Comparison of ENCODE assay signal across 8 mouse cellular contexts in the genomic region with DNA sequence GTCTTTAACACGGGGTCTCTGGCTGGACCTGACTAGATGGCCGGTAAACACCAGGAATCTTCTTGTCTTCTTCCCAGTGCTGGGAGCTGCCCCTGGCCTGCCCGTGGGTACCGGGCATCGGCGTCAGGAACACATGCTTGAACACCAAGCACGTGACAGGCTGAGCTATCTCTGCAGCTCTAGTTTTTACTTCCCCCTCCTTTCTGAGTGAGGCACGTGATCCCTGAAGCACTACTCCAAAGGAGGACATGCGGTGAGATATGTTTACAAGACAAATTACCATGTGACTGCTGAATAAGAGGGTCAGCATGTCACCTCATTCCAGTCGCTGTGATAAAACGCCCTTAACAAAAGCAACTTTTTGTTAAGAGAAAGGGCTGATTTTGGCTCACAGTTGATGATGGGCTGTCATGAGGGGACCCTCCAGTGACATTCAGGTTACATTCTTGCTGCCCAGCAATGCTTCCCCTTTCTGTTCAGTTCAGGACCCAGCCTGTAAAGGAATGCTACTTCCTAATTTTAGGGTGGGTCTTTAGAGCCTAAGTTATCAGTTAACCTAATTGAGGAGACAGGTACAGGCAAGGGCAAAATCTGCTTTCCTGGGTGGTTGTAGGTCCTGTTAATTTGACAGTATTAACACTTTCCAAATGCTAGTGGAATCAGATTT.
DNase-seq lines count a peak whose midpoint lies in the region; ATAC-seq and TF ChIP-seq lines count a peak whose summit lies in the region.

No protein-coding gene starts in this region.

- DNase-seq in heart, adult 18-20 months, result peak; percentile 60 to 70
- DNase-seq in heart, adult 9 months (ENCODE audit: low spot score in 2 of 2), result peak; percentile 40 to 43
- peak; percentile 59 for DNase-seq in lung, adult 2 months
- peak; percentile 67 for DNase-seq in splenic B cell, adult 2 months (ENCODE audit: low read depth, low spot score)
- no peak for DNase-seq in midbrain, embryonic 11.5 days (ENCODE audit: low spot score, missing footprints)
- no peak for DNase-seq in layer of hippocampus, adult 11-12 months (ENCODE audit: low spot score)
- no peak for DNase-seq in midbrain, embryonic 14.5 days

- H3K4me2 ChIP-seq in heart, embryonic 11.5 days, result no peak overlapping the region
- H3K4me2 ChIP-seq in midbrain, embryonic 11.5 days, result no peak overlapping the region
- no peak overlapping the region for H3K4me2 ChIP-seq in midbrain, embryonic 14.5 days (ENCODE audit: low read length)

- no peak for TF ChIP-seq POLR2A in lung, adult 2 months (IDR thresholded peaks at IDR 0.05; ENCODE audit: borderline replicate concordance, extremely low read depth, low read depth, low read length)

- no peak overlapping the region for H3K4me3 ChIP-seq in heart, embryonic 11.5 days (ENCODE audit: low read depth, low read length)
- H3K4me3 ChIP-seq in lung, adult 2 months (replicated peaks; ENCODE audit: extremely low read depth, low read depth, low read length), result no peak overlapping the region
- H3K4me3 ChIP-seq in midbrain, embryonic 11.5 days (ENCODE audit: low read depth, low read length), result no peak overlapping the region
- no peak overlapping the region for H3K4me3 ChIP-seq in midbrain, embryonic 14.5 days (replicated peaks; ENCODE audit: low read depth, low read length)

- no peaks in the 10 kb centered on the region for H3K9me3 ChIP-seq in heart, embryonic 11.5 days (replicated peaks; ENCODE audit: control insufficient read depth, low read length)
- H3K9me3 ChIP-seq in midbrain, embryonic 11.5 days (ENCODE audit: control insufficient read depth, low read length), result no peaks in the 10 kb centered on the region
- no peaks in the 10 kb centered on the region for H3K9me3 ChIP-seq in midbrain, embryonic 14.5 days (ENCODE audit: control insufficient read depth, low read length)

- TF ChIP-seq CTCF in lung, adult 2 months (IDR thresholded peaks at IDR 0.05; ENCODE audit: insufficient read depth, low read length), result no peak

- H3K4me1 ChIP-seq in heart, embryonic 11.5 days (ENCODE audit: control insufficient read depth, insufficient read depth, low read length), result peaks cover 12% of the 10 kb centered on the region; the same call in 1 of the 2 replicates
- peaks cover 7% of the 10 kb centered on the region for H3K4me1 ChIP-seq in lung, adult 2 months (ENCODE audit: control insufficient read depth, insufficient read depth, low read length)
- no peaks in the 10 kb centered on the region for H3K4me1 ChIP-seq in midbrain, embryonic 11.5 days (ENCODE audit: control insufficient read depth, insufficient read depth, low read length)
- H3K4me1 ChIP-seq in midbrain, embryonic 14.5 days (ENCODE audit: control insufficient read depth, insufficient read depth, low read length), result no peaks in the 10 kb centered on the region

- no peak overlapping the region for H3K9ac ChIP-seq in heart, embryonic 11.5 days (ENCODE audit: low read depth, low read length)
- no peak overlapping the region for H3K9ac ChIP-seq in midbrain, embryonic 11.5 days (ENCODE audit: low read length)
- H3K9ac ChIP-seq in midbrain, embryonic 14.5 days (replicated peaks; ENCODE audit: low read length), result no peak overlapping the region

- ATAC-seq in heart, embryonic 11.5 days (replicated peaks; ENCODE audit: insufficient number of reproducible peaks, low FRiP score, low TSS enrichment), result no peak
- ATAC-seq in midbrain, embryonic 11.5 days (ENCODE audit: low FRiP score), result no peak
- no peak for ATAC-seq in midbrain, embryonic 14.5 days (ENCODE audit: low FRiP score, low TSS enrichment)

- H3K27ac ChIP-seq in heart, embryonic 11.5 days (ENCODE audit: low read depth, low read length), result no peak overlapping the region
- H3K27ac ChIP-seq in midbrain, embryonic 11.5 days (ENCODE audit: low read depth, low read length), result no peak overlapping the region
- no peak overlapping the region for H3K27ac ChIP-seq in midbrain, embryonic 14.5 days (replicated peaks; ENCODE audit: low read depth, low read length)

- WGBS in heart, embryonic 11.5 days (ENCODE audit: insufficient replicate concordance), result 47% methylated on average over 11 of the region's 11 CpGs
- WGBS in lung, adult 2 months, result 21% methylated on average over 11 of the region's 11 CpGs
- 70% methylated on average over 11 of the region's 11 CpGs for WGBS in midbrain, embryonic 11.5 days
- 63% methylated on average over 11 of the region's 11 CpGs for WGBS in midbrain, embryonic 14.5 days

- no peaks in the 10 kb centered on the region for H3K36me3 ChIP-seq in heart, embryonic 11.5 days (ENCODE audit: control insufficient read depth, insufficient read depth, low read length)
- H3K36me3 ChIP-seq in splenic B cell, adult 2 months (ENCODE audit: control insufficient read depth, insufficient read depth, low read length, poor library complexity, severe bottlenecking), result no peaks in the 10 kb centered on the region
- H3K36me3 ChIP-seq in midbrain, embryonic 11.5 days (ENCODE audit: control insufficient read depth, insufficient read depth, low read length), result no peaks in the 10 kb centered on the region
- H3K36me3 ChIP-seq in midbrain, embryonic 14.5 days (ENCODE audit: control insufficient read depth, insufficient read depth, low read length), result no peaks in the 10 kb centered on the region

- no peaks in the 10 kb centered on the region for H3K27me3 ChIP-seq in heart, embryonic 11.5 days (ENCODE audit: control insufficient read depth, insufficient read depth, low read length)
- no peaks in the 10 kb centered on the region for H3K27me3 ChIP-seq in splenic B cell, adult 2 months (ENCODE audit: control insufficient read depth, insufficient read depth, low read length, poor library complexity, severe bottlenecking)
- no peaks in the 10 kb centered on the region for H3K27me3 ChIP-seq in midbrain, embryonic 11.5 days (ENCODE audit: control insufficient read depth, insufficient read depth, low read length)
- no peaks in the 10 kb centered on the region for H3K27me3 ChIP-seq in midbrain, embryonic 14.5 days (ENCODE audit: control insufficient read depth, insufficient read depth, low read length)

Comparison
In these comparisons a context has a peak if more than half of its experiments do, and no peak if none do; other contexts are left out.
1. DNase-seq: peak in heart, adult 18-20 months (2 of 2), heart, adult 9 months (2 of 2), lung, adult 2 months (single experiment) and splenic B cell, adult 2 months (single experiment); none in midbrain, embryonic 11.5 days (single experiment), layer of hippocampus, adult 11-12 months (single experiment) and midbrain, embryonic 14.5 days (single experiment).